Mouse (Mus musculus): ENCODE results near the gene Hhat. TPM values are rescaled to one million over a fixed set of nuclear protein-coding genes. Genes with fewer than 3 reads are reported as not detected.

Hhat gene
- total and polyA plus RNA-seq, 2 experiments from 2014 or later, result 4.0 to 13.2 TPM

GRCm38 (mm10) chr1:192515373-192515772, 255.7 kb downstream of the Hhat start:
- no peaks in the 10 kb centered on the region for H3K36me3 ChIP-seq (replicated peaks; ENCODE audit: control insufficient read depth, insufficient read depth, low read length)
- WGBS, result 78% methylated on average over 3 of the region's 3 CpGs
- no peak for DNase-seq (ENCODE audit: low spot score)
- no peak overlapping the region for H3K4me2 ChIP-seq (ENCODE audit: low read depth, low read length)
- no peak overlapping the region for H3K9ac ChIP-seq (replicated peaks; ENCODE audit: low read depth, low read length)
- H3K4me3 ChIP-seq (ENCODE audit: low read depth, low read length), result no peak overlapping the region
- no peaks in the 10 kb centered on the region for H3K9me3 ChIP-seq (replicated peaks; ENCODE audit: control insufficient read depth, low read length)
- no peak for ATAC-seq (ENCODE audit: insufficient read depth, low read depth)
- no peak for TF ChIP-seq EP300 (IDR thresholded peaks at IDR 0.05; ENCODE audit: low read depth)
- TF ChIP-seq CTCF (IDR thresholded peaks at IDR 0.05; ENCODE audit: low read depth), result no peak
- H3K4me1 ChIP-seq (ENCODE audit: control insufficient read depth, insufficient read depth), result 0 out of 2 replicates have a peak, but pooled peaks cover under 1% of the 10 kb centered on the region
- no peak overlapping the region for H3K27ac ChIP-seq (ENCODE audit: low read depth)
- no peaks in the 10 kb centered on the region for H3K27me3 ChIP-seq (ENCODE audit: control insufficient read depth, insufficient read depth, low read length)

GRCm38 (mm10) chr1:192512821-192513220, 258.2 kb downstream of the Hhat start:
- no peak for ATAC-seq (ENCODE audit: insufficient read depth, low read depth)
- 96% methylated on average over 1 of the region's 1 CpGs for WGBS

GRCm38 (mm10) chr1:192503651-192504050, 267.4 kb downstream of the Hhat start:
- Histone ChIP-seq H3K4me2 (ENCODE audit: low read depth, low read length) (no peak overlapping the region), H3K4me3 (ENCODE audit: low read depth, low read length) (no peak overlapping the region), H3K4me1 (ENCODE audit: control insufficient read depth, insufficient read depth) (no peaks in the 10 kb centered on the region), H3K27me3 (ENCODE audit: control insufficient read depth, insufficient read depth, low read length) (no peaks in the 10 kb centered on the region), H3K9ac (replicated peaks; ENCODE audit: low read depth, low read length) (no peak overlapping the region), H3K9me3 (replicated peaks; ENCODE audit: control insufficient read depth, low read length) (no peaks in the 10 kb centered on the region), H3K27ac (ENCODE audit: low read depth) (no peak overlapping the region), H3K36me3 (replicated peaks; ENCODE audit: control insufficient read depth, insufficient read depth, low read length) (no peaks in the 10 kb centered on the region)
- DNase-seq (ENCODE audit: low spot score) (no peak), ATAC-seq (ENCODE audit: insufficient read depth, low read depth) (no peak)
- no peak for TF ChIP-seq EP300 (IDR thresholded peaks at IDR 0.05; ENCODE audit: low read depth)
- TF ChIP-seq CTCF (IDR thresholded peaks at IDR 0.05; ENCODE audit: low read depth), result no peak
- WGBS, result 63% methylated on average over 4 of the region's 4 CpGs

More at GRCm38 (mm10) chr1:192512821-192513220, 258.2 kb downstream of the Hhat start:
- no peak overlapping the region for H3K4me3 ChIP-seq (ENCODE audit: low read depth, low read length)
- no peak for DNase-seq (ENCODE audit: low spot score)
- no peak overlapping the region for H3K9ac ChIP-seq (replicated peaks; ENCODE audit: low read depth, low read length)
- TF ChIP-seq EP300 (IDR thresholded peaks at IDR 0.05; ENCODE audit: low read depth) (no peak), CTCF (IDR thresholded peaks at IDR 0.05; ENCODE audit: low read depth) (no peak)
- H3K36me3 ChIP-seq (replicated peaks; ENCODE audit: control insufficient read depth, insufficient read depth, low read length), result no peaks in the 10 kb centered on the region
- H3K9me3 ChIP-seq (replicated peaks; ENCODE audit: control insufficient read depth, low read length), result no peaks in the 10 kb centered on the region
- H3K27me3 ChIP-seq (ENCODE audit: control insufficient read depth, insufficient read depth, low read length), result no peaks in the 10 kb centered on the region
- H3K27ac ChIP-seq (ENCODE audit: low read depth), result no peak overlapping the region
- no peaks in the 10 kb centered on the region for H3K4me1 ChIP-seq (ENCODE audit: control insufficient read depth, insufficient read depth)
- no peak overlapping the region for H3K4me2 ChIP-seq (ENCODE audit: low read depth, low read length)

- H3K27me3 ChIP-seq (ENCODE audit: control insufficient read depth, insufficient read depth, low read length), result no peaks in the 10 kb centered on the region
- H3K27ac ChIP-seq (ENCODE audit: low read depth), result no peak overlapping the region
- H3K9me3 ChIP-seq (replicated peaks; ENCODE audit: control insufficient read depth, low read length), result no peaks in the 10 kb centered on the region
- ATAC-seq (ENCODE audit: insufficient read depth, low read depth), result no peak
- no peak overlapping the region for H3K4me2 ChIP-seq (ENCODE audit: low read depth, low read length)
- no peaks in the 10 kb centered on the region for H3K4me1 ChIP-seq (ENCODE audit: control insufficient read depth, insufficient read depth)
- no peaks in the 10 kb centered on the region for H3K36me3 ChIP-seq (replicated peaks; ENCODE audit: control insufficient read depth, insufficient read depth, low read length)
- no peak for DNase-seq (ENCODE audit: low spot score)
- H3K9ac ChIP-seq (replicated peaks; ENCODE audit: low read depth, low read length), result no peak overlapping the region
- H3K4me3 ChIP-seq (ENCODE audit: low read depth, low read length), result no peak overlapping the region
- TF ChIP-seq CTCF (IDR thresholded peaks at IDR 0.05; ENCODE audit: low read depth), result no peak
- TF ChIP-seq EP300 (IDR thresholded peaks at IDR 0.05; ENCODE audit: low read depth), result no peak
Observed at GRCm38 (mm10) chr1:192502835-192503234, 268.2 kb downstream of the Hhat start.

- Histone ChIP-seq H3K4me1 (ENCODE audit: control insufficient read depth, insufficient read depth) (no peaks in the 10 kb centered on the region), H3K4me3 (ENCODE audit: low read depth, low read length) (no peak overlapping the region), H3K4me2 (ENCODE audit: low read depth, low read length) (no peak overlapping the region), H3K9me3 (replicated peaks; ENCODE audit: control insufficient read depth, low read length) (no peaks in the 10 kb centered on the region), H3K36me3 (replicated peaks; ENCODE audit: control insufficient read depth, insufficient read depth, low read length) (no peaks in the 10 kb centered on the region), H3K27me3 (ENCODE audit: control insufficient read depth, insufficient read depth, low read length) (no peaks in the 10 kb centered on the region), H3K27ac (ENCODE audit: low read depth) (no peak overlapping the region), H3K9ac (replicated peaks; ENCODE audit: low read depth, low read length) (no peak overlapping the region)
- no peak for DNase-seq (ENCODE audit: low spot score)
- ATAC-seq (ENCODE audit: insufficient read depth, low read depth), result no peak
- no peak for TF ChIP-seq EP300 (IDR thresholded peaks at IDR 0.05; ENCODE audit: low read depth)
- no peak for TF ChIP-seq CTCF (IDR thresholded peaks at IDR 0.05; ENCODE audit: low read depth)
- 47% methylated on average over 9 of the region's 9 CpGs for WGBS
Observed at GRCm38 (mm10) chr1:192502016-192502415, 269.0 kb downstream of the Hhat start.

- no peak for DNase-seq (ENCODE audit: low spot score)
- no peak for ATAC-seq (ENCODE audit: insufficient read depth, low read depth)
- no peak overlapping the region for H3K4me3 ChIP-seq (ENCODE audit: low read depth, low read length)
- no peak overlapping the region for H3K4me2 ChIP-seq (ENCODE audit: low read depth, low read length)
- TF ChIP-seq EP300 (IDR thresholded peaks at IDR 0.05; ENCODE audit: low read depth) (no peak), CTCF (IDR thresholded peaks at IDR 0.05; ENCODE audit: low read depth) (no peak)
- 0 out of 2 replicates have a peak, but pooled peaks cover 4% of the 10 kb centered on the region for H3K9me3 ChIP-seq (replicated peaks; ENCODE audit: control insufficient read depth, low read length)
- no peaks in the 10 kb centered on the region for H3K4me1 ChIP-seq (ENCODE audit: control insufficient read depth, insufficient read depth)
- H3K9ac ChIP-seq (replicated peaks; ENCODE audit: low read depth, low read length), result no peak overlapping the region
- no peak overlapping the region; the same call in 1 of the 2 replicates for H3K27ac ChIP-seq (ENCODE audit: low read depth)
- H3K27me3 ChIP-seq (ENCODE audit: control insufficient read depth, insufficient read depth, low read length), result no peaks in the 10 kb centered on the region
- no peaks in the 10 kb centered on the region for H3K36me3 ChIP-seq (replicated peaks; ENCODE audit: control insufficient read depth, insufficient read depth, low read length)
- WGBS, result 59% methylated on average over 2 of the region's 2 CpGs
Observed at GRCm38 (mm10) chr1:192497505-192497904, 273.5 kb downstream of the Hhat start.

Data from heart, postnatal 0 days (tissue).